Mouse (Mus musculus) liver, embryonic 12.5 days (tissue): ENCODE results near the gene Prl7c1. TPM values are rescaled to one million over a fixed set of nuclear protein-coding genes. Genes with fewer than 3 reads are reported as not detected.
"Not testable (repeated sequence)": the region's sequence is repeated elsewhere in the genome, so short reads cannot be mapped to it uniquely, and the experiment has no call there.

Experiments used
- ATAC-seq: fragments of 200-750 bp; cut with Nextera tagmentation; 2 replicates; pipeline ENCODE4 v1.8.0; 2017; ENCODE audit warnings: moderate number of reproducible peaks, mild to moderate bottlenecking, moderate library complexity
- H3K27ac ChIP-seq: fragments of 300-500 bp; sonication (generic); 2 replicates; pipeline ENCODE4 v1.5.1; 2016; ENCODE audit warnings: mild to moderate bottlenecking
- H3K27me3 ChIP-seq: fragments of 300-500 bp; sonication (generic); replicated peaks from 2 replicates; pipeline ENCODE4 v1.6.1; 2016; ENCODE audit warnings: mild to moderate bottlenecking, moderate library complexity
- H3K36me3 ChIP-seq: fragments of 300-500 bp; sonication (generic); 2 replicates; pipeline ENCODE4 v1.6.1; 2016; ENCODE audit warnings: mild to moderate bottlenecking, moderate library complexity
- H3K4me1 ChIP-seq: fragments of 300-500 bp; sonication (generic); 2 replicates; pipeline ENCODE4 v1.6.1; 2016
- H3K4me2 ChIP-seq: fragments of 300-500 bp; sonication (generic); 2 replicates; pipeline ENCODE4 v1.6.1; 2016; ENCODE audit warnings: mild to moderate bottlenecking, moderate library complexity
- H3K4me3 ChIP-seq: fragments of 300-500 bp; sonication (generic); 2 replicates; pipeline ENCODE4 v1.5.1; 2016; ENCODE audit warnings: mild to moderate bottlenecking, moderate library complexity
- H3K9ac ChIP-seq: fragments of 300-500 bp; sonication (generic); 2 replicates; pipeline ENCODE4 v1.6.1; 2016; ENCODE audit warnings: mild to moderate bottlenecking, moderate library complexity
- H3K9me3 ChIP-seq: fragments of 300-500 bp; sonication (generic); replicated peaks from 2 replicates; pipeline ENCODE4 v1.6.1; 2016; ENCODE audit warnings: mild to moderate bottlenecking, moderate library complexity
- WGBS: fragments of 180-500 bp; shearing (Covaris S2); methylation state at CpG from one replicate; pipeline ENCODE4 v1.1.7; 2016; ENCODE audit not compliant: insufficient replicate concordance; 5-methylcytosine and 5-hydroxymethylcytosine counted together
- polyA plus RNA-seq: library from polyadenylated mRNA; unstranded; fragments of >200 nt; fragmentation: Nextera tagmentation; extraction: Ambion mirVana; gene quantifications from 2 replicates; pipeline ENCODE4 v1.2.1, GENCODE M21; 2016

Gene Prl7c1
- not detected in 2 replicates for polyA plus RNA-seq

DNA sequence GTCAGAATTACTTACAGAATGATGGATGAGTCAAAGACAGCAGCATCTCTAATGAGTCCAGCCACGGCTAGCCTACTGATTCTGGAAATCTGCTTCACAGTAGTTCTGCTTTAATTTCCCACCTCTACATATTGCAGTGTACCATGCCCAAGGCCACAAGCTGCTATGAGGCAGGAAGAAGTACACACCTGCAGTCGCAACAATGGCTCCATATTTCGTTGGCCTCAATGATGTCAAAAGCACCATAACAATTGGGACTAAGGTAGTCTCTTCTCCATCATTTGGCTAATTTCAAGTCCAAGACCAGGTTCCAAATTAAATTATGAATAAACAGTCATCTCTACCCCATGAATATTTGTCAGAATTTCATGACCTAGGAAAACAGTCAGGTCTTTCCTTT is at the start of gene Prl7c1:
Prl7c1 (minus strand) TSS at position 101 of the 400 bp plus-strand sequence.
- 74% methylated on average over 3 of the region's 3 CpGs for WGBS
- H3K9ac ChIP-seq, H3K4me1 ChIP-seq, H3K36me3 ChIP-seq, H3K4me3 ChIP-seq, H3K4me2 ChIP-seq, H3K27ac ChIP-seq, H3K27me3 ChIP-seq, ATAC-seq, H3K9me3 ChIP-seq: not testable (repeated sequence)

DNA sequence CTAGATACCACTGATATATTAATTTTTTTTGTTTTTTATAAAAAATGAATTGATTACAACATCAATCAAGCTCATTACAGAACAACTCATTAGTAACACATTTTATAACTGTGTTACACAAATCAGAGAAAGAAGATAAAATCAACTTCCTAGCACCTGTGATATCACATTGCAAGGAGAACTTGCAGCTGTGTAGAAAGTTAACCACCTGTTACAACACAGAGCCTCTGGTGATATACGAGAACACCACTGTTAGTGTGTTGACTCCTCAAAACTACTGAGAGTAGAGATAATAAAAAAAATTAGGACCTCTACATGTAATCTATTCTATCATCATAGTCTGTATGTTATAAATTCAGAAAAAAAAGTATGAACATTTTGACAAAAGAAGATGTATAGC is 22.2 kb upstream of the Prl7c1 start:
- Histone ChIP-seq H3K36me3 (no peaks in the 10 kb centered on the region), H3K9me3 (no peaks in the 10 kb centered on the region), H3K4me1 (no peaks in the 10 kb centered on the region), H3K27me3 (no peaks in the 10 kb centered on the region), H3K27ac (no peak overlapping the region), H3K4me3 (no peak overlapping the region), H3K9ac (no peak overlapping the region), H3K4me2 (no peak overlapping the region)
- no peak for ATAC-seq
- WGBS = 65% methylated on average over 1 of the region's 1 CpGs

- no peaks in the 10 kb centered on the region for H3K9me3 ChIP-seq
- no peaks in the 10 kb centered on the region for H3K27me3 ChIP-seq
- H3K4me2 ChIP-seq = no peak within 1 kb of the TSS
- no peaks in the 10 kb centered on the region for H3K4me1 ChIP-seq
- H3K27ac ChIP-seq = no peak within 1 kb of the TSS
- H3K36me3 ChIP-seq = no peaks in the 10 kb centered on the region
- no peak for ATAC-seq
- no peak within 1 kb of the TSS for H3K9ac ChIP-seq
- 59% methylated on average over 1 of the region's 1 CpGs for WGBS
- H3K4me3 ChIP-seq = no peak within 1 kb of the TSS
Observed at GRCm38 (mm10) chr13:27801354-27801753, 20.8 kb upstream of the Prl7c1 start, which contains the start of gene Prl2a1. Gene Prl2a1, plus strand, starts transcription at chr13:27801654.

GRCm38 (mm10) chr13:27799303-27799702 is 18.7 kb upstream of the Prl7c1 start:
- no peaks in the 10 kb centered on the region for H3K9me3 ChIP-seq

DNA sequence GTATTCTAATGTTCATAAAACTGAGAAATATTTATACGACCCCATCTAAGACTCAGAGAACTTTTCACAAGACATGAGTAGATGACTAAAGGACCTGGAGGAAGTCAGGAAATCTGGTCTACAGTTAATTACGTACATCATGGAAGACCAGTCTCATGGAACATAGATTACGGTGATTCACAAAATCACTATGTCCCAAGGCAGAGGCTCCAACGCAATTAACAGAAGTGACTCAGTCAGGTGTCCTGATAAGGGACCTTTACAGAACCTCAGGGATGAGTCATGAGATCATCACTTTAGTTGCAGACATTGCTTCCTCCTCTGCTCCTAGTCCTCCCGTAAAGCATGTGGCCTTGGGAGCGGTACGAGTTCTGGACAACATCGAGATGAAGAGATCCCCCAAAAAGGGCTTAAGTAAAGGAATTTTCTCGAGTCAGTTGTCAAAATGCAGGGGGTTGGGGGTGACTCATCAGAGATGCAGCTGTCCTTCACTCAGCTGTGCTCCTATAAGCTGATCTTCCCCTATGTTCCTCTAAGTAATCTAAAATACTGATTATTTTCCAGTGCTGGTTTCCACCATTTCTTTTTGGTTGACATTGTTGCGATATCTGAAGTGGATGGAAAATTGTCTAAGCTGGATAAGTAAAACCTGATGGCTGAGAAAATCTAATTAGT is 46.0 kb downstream of the Prl7c1 start:
- ATAC-seq = no peak
- Histone ChIP-seq H3K27ac (no peak overlapping the region), H3K36me3 (no peaks in the 10 kb centered on the region), H3K9me3 (no peaks in the 10 kb centered on the region), H3K4me1 (no peaks in the 10 kb centered on the region), H3K4me3 (no peak overlapping the region), H3K4me2 (no peak overlapping the region), H3K27me3 (no peaks in the 10 kb centered on the region), H3K9ac (no peak overlapping the region)
- WGBS = 64% methylated on average over 10 of the region's 10 CpGs

More at GRCm38 (mm10) chr13:27799303-27799702, 18.7 kb upstream of the Prl7c1 start:
- Histone ChIP-seq H3K4me3 (no peak overlapping the region), H3K9ac (no peak overlapping the region), H3K4me2 (no peak overlapping the region), H3K27me3 (no peaks in the 10 kb centered on the region), H3K27ac (no peak overlapping the region), H3K4me1 (no peaks in the 10 kb centered on the region), H3K36me3 (no peaks in the 10 kb centered on the region)
- WGBS = 41% methylated on average over 4 of the region's 4 CpGs
- no peak for ATAC-seq

- not testable (repeated sequence) for H3K27me3 ChIP-seq, H3K4me3 ChIP-seq, H3K9me3 ChIP-seq, H3K4me1 ChIP-seq, H3K36me3 ChIP-seq, H3K9ac ChIP-seq, H3K27ac ChIP-seq, H3K4me2 ChIP-seq, ATAC-seq
- WGBS = 53% methylated on average over 5 of the region's 5 CpGs
Observed at GRCm38 (mm10) chr13:27730286-27730959, 50.2 kb downstream of the Prl7c1 start.

DNA sequence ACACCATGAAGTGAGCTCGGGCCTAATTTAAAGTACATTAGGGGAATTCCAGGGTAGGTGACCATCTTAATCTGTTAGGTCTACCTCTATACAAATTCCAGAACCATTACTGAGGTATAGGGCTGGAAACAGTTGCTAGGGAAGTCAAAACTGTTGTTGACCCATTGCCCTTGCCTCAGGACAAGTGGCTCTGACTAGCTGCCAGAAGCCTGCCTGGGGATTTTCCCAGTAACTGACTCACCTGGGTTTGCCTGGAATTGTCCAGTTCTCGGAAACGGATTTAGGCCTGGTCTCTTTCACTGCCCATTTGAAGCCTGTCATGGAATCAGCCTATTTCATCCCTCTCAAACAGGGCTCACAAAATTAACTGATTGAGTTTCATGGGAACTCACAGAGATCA is 55.5 kb downstream of the Prl7c1 start:
- not testable (repeated sequence) for H3K4me2 ChIP-seq, H3K9ac ChIP-seq, H3K9me3 ChIP-seq, H3K27me3 ChIP-seq, H3K4me3 ChIP-seq, H3K27ac ChIP-seq, ATAC-seq, H3K36me3 ChIP-seq, H3K4me1 ChIP-seq
- 71% methylated on average over 3 of the region's 3 CpGs for WGBS

Other genes starting within 250 kb of the Prl7c1 start
- gene Prl8a9, start 216.2 kb downstream of the Prl7c1 start, polyA plus RNA-seq = not detected in 2 replicates
- not detected in 2 replicates for gene Prl8a1, start 198.6 kb downstream of the Prl7c1 start, polyA plus RNA-seq
- gene Prl7b1, start 170.2 kb downstream of the Prl7c1 start, polyA plus RNA-seq = not detected in 2 replicates
- not detected in 2 replicates for gene Prl7a1, start 138.3 kb downstream of the Prl7c1 start, polyA plus RNA-seq
- gene Prl7a2, start 112.8 kb downstream of the Prl7c1 start, polyA plus RNA-seq = not detected in 2 replicates
- not detected in 2 replicates for gene Prl7d1, start 64.1 kb downstream of the Prl7c1 start, polyA plus RNA-seq
- gene Prl2a1, start 20.9 kb upstream of the Prl7c1 start, polyA plus RNA-seq = not detected in 2 replicates
- gene Prl2c1, start 68.5 kb upstream of the Prl7c1 start, polyA plus RNA-seq = not detected in 2 replicates
- gene Prl4a1, start 235.4 kb upstream of the Prl7c1 start, polyA plus RNA-seq = not detected in 2 replicates